Mouse (Mus musculus) heart, embryonic 14.5 days (tissue): ENCODE measurements around the gene Evc. TPM values are rescaled to one million over a fixed set of nuclear protein-coding genes. Genes with fewer than 3 reads are reported as not detected.

ENCODE experiments used
- ATAC-seq: fragments of 200-750 bp; cut with Nextera tagmentation; 2 replicates; pipeline ENCODE4 v1.8.0; 2017; ENCODE audit warnings: low read depth, moderate TSS enrichment; ENCODE audit not compliant: insufficient number of reproducible peaks, insufficient read depth, low FRiP score
- H3K27ac ChIP-seq, 2 experiments: fragments of 200-500 bp in 1 of 2; fragments of 300-500 bp in 1 of 2; sonication (generic) in 1 of 2; replicated peaks in 1 of 2; 2 replicates each; pipeline ENCODE4 v1.5.1; 2012 to 2014; ENCODE audit warnings: low read depth in 2 of 2, low read length in 2 of 2, control low read depth in 1 of 2, mild to moderate bottlenecking in 1 of 2, mixed read lengths in 1 of 2; ENCODE audit not compliant: control insufficient read depth in 1 of 2, insufficient read depth in 1 of 2
- H3K27me3 ChIP-seq: fragments of 300-500 bp; sonication (generic); 2 replicates; pipeline ENCODE4 v1.6.1; 2014; ENCODE audit warnings: mild to moderate bottlenecking, low read length, control low read depth; ENCODE audit not compliant: control insufficient read depth, insufficient read depth
- H3K36me3 ChIP-seq: fragments of 300-500 bp; sonication (generic); 2 replicates; pipeline ENCODE4 v1.6.1; 2014; ENCODE audit warnings: mild to moderate bottlenecking, control low read depth, low read length, mixed read lengths; ENCODE audit not compliant: control insufficient read depth, insufficient read depth
- H3K4me1 ChIP-seq, 2 experiments: fragments of 200-500 bp in 1 of 2; fragments of 300-500 bp in 1 of 2; sonication (generic) in 1 of 2; 2 replicates each; pipeline ENCODE4 v1.6.1; 2012 to 2014; ENCODE audit warnings: low read length in 2 of 2, control low read depth in 1 of 2, mixed read lengths in 1 of 2; ENCODE audit not compliant: control insufficient read depth in 2 of 2, insufficient read depth in 2 of 2
- H3K4me2 ChIP-seq: fragments of 300-500 bp; sonication (generic); 2 replicates; pipeline ENCODE4 v1.6.1; 2014; ENCODE audit warnings: mild to moderate bottlenecking, low read length
- H3K4me3 ChIP-seq, 2 experiments: fragments of 200-500 bp in 1 of 2; fragments of 300-500 bp in 1 of 2; sonication (generic) in 1 of 2; 2 replicates each; pipeline ENCODE4 v1.5.1; 2012 to 2014; ENCODE audit warnings: low read length in 2 of 2, mild to moderate bottlenecking in 2 of 2, control low read depth in 1 of 2, low read depth in 1 of 2, moderate library complexity in 1 of 2; ENCODE audit not compliant: control insufficient read depth in 1 of 2, insufficient read depth in 1 of 2
- H3K9ac ChIP-seq: fragments of 300-500 bp; sonication (generic); 2 replicates; pipeline ENCODE4 v1.6.1; 2014; ENCODE audit warnings: mild to moderate bottlenecking, low read length
- H3K9me3 ChIP-seq: fragments of 300-500 bp; sonication (generic); 2 replicates; pipeline ENCODE4 v1.6.1; 2016; ENCODE audit warnings: low read length, control low read depth; ENCODE audit not compliant: control insufficient read depth
- WGBS: fragments of 180-500 bp; shearing (Covaris S2); extraction: QIAGEN DNeasy Blood & Tissue Kit; methylation state at CpG from one replicate; pipeline ENCODE4 v1.1.7; 2014; 5-methylcytosine and 5-hydroxymethylcytosine counted together
- polyA plus RNA-seq: library from polyadenylated mRNA; unstranded; fragments of >200 nt; fragmentation: Nextera tagmentation; extraction: Ambion mirVana; gene quantifications from 2 replicates; pipeline ENCODE4 v1.2.1, GENCODE M21; 2014

Evc gene
- polyA plus RNA-seq, result 2.9 and 3.7 TPM in 2 replicates

DNA sequence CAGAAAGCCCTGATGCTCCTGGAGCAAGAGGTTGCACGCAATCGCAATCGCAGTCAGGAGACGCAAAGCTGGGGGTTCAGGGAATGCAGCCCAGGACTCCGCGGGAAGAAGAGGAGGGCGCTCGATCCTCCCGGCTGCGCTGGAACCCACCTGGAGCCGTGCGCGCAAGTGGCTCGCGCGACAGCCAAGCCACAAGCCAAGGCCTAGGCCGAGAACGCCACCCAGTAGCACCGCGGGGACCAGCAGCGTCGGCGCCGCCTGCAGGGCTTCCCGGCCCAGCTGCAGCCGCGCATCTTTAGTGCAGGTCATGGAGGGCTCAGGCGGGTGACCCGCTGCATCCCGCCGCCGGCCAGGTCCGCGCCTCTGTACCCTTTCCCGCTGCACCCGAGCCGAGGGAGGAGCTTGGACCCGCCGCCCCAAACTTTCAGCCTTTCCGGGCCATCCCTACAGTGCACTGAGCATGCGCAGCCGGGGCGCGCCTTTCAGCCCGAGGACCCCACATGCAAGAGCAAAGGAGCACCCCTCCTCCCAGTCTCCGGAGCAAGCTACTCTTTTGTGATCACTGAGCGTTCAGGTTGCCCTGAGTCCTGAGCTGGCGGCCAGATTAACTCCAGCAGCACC, at the start of gene Evc:
Evc (minus strand) TSS at position 410 of the 621 bp plus-strand sequence.
- Histone ChIP-seq H3K27me3 (peaks cover 9% of the 10 kb centered on the region; the same call in 1 of the 2 replicates), H3K4me2 (peak within 1 kb of the TSS; percentile 97), H3K4me1 (peaks cover 16 to 24% of the 10 kb centered on the region in 2 experiments), H3K9me3 (no peaks in the 10 kb centered on the region), H3K36me3 (no peaks in the 10 kb centered on the region), H3K27ac (no peak within 1 kb of the TSS), H3K4me3 (peak within 1 kb of the TSS; percentile 70 to 73), H3K9ac (peak within 1 kb of the TSS; percentile 75)
- under 1% methylated on average over 39 of the region's 48 CpGs for WGBS
- ATAC-seq, result no peak

DNA sequence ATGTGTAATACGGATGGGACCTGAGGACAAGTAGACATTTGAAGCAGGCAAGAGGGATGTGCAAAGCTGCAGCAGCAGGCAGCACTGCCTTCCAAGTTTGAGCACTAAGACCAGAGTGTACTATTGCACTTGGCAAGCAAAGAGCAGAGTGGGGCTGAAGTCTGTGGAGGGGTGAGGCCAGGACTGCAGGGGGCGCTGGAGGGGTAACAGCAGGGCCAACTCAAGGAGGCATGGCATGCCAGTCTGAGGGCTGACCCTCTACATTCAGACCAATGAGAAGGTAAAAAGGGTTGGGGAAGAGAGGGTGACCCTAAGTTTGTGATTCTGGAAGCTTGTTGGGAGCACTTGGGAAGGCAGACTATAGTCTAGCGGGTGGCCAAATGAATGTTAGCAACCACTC, 46.9 kb upstream of the Evc start:
- Histone ChIP-seq H3K4me2 (no peak overlapping the region), H3K36me3 (peaks cover 63% of the 10 kb centered on the region), H3K27ac (no peak overlapping the region), H3K9me3 (no peaks in the 10 kb centered on the region), H3K9ac (no peak overlapping the region), H3K4me1 (peaks cover 2 to 4% of the 10 kb centered on the region in 2 experiments; a peak in 3 of 4 replicates), H3K4me3 (no peak overlapping the region), H3K27me3 (no peaks in the 10 kb centered on the region)
- WGBS, result 80% methylated on average over 3 of the region's 3 CpGs
- no peak for ATAC-seq

DNA sequence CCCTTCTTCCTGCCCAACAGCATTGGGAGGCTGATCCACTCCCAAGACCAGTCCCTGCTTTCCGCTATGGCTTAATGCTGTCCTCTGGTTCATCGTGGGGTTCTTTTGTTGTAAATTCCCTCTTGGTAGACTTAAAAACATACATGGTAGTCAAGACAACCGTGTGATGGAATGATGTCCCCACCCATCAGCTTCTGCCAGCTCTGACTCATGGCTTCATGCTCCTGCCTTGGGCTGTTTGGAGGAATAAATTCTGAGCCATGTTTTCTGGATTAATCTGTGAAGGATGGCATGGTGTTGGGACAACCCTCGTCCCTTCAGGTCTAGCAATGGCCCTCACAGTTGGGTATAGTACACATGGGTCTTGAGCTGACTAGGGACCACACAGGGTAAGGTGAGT, 43.9 kb upstream of the Evc start:
- Histone ChIP-seq H3K27me3 (no peaks in the 10 kb centered on the region), H3K36me3 (peaks cover 53% of the 10 kb centered on the region), H3K27ac (no peak overlapping the region), H3K9ac (no peak overlapping the region), H3K9me3 (no peaks in the 10 kb centered on the region), H3K4me3 (no peak overlapping the region), H3K4me1 (peaks cover 4 to 9% of the 10 kb centered on the region in 2 experiments; a peak in 3 of 4 replicates), H3K4me2 (no peak overlapping the region)
- no peak for ATAC-seq
- WGBS, result 85% methylated on average over 4 of the region's 4 CpGs

DNA sequence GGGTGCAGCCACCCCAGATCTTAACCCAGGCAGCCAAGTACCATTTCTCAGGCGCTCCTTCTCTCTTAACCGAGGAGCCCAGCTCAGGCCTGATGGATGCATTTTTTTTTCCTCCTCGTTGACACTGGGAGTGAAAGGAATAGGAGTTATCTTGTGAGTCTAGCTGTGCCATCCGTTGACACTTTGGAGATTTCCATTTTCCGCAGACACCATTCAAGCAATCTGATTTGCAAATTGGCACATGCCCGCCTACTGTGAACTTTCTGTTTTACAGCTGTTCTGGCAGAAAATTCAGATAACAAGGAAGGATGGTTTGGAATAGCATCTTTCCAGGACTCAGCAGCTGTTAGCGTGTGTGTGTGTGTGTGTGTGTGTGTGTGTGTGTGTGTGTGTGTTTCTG, 40.7 kb upstream of the Evc start:
- ATAC-seq, result no peak
- Histone ChIP-seq H3K9me3 (0 out of 2 replicates have a peak, but pooled peaks cover 2% of the 10 kb centered on the region), H3K27ac (no peak overlapping the region), H3K27me3 (no peaks in the 10 kb centered on the region), H3K4me1 (0 out of 4 replicates have a peak, but pooled peaks cover 2 to 5% of the 10 kb centered on the region in 2 experiments), H3K4me3 (no peak overlapping the region), H3K9ac (no peak overlapping the region), H3K36me3 (peaks cover 60% of the 10 kb centered on the region), H3K4me2 (no peak overlapping the region)
- 75% methylated on average over 7 of the region's 7 CpGs for WGBS

DNA sequence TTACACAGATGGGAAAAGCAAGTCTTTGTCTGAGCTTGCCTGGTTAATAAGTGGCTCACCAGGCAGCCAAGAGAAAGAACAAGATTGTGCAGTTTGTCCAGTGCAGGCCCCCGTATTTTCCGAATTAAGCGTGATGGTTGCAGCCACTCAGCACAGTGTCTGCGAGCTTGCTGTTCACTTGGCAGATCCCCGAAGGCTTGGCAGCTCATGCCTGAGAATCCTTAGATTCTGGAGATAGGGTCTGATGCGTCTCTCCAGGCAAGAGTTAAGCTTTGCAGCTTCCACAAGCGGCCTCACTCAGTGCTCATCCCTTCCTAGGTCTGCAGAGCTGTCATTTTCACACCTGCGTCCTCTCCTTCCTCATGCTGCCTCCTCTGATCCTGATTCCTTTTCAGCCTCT, 32.1 kb upstream of the Evc start:
- Histone ChIP-seq H3K27me3 (no peaks in the 10 kb centered on the region), H3K9ac (no peak overlapping the region), H3K4me2 (no peak overlapping the region), H3K27ac (no peak overlapping the region), H3K9me3 (no peaks in the 10 kb centered on the region), H3K36me3 (peaks cover 23% of the 10 kb centered on the region), H3K4me3 (no peak overlapping the region), H3K4me1 (peaks cover 9 to 10% of the 10 kb centered on the region in 2 experiments)
- 82% methylated on average over 8 of the region's 8 CpGs for WGBS
- no peak for ATAC-seq

DNA sequence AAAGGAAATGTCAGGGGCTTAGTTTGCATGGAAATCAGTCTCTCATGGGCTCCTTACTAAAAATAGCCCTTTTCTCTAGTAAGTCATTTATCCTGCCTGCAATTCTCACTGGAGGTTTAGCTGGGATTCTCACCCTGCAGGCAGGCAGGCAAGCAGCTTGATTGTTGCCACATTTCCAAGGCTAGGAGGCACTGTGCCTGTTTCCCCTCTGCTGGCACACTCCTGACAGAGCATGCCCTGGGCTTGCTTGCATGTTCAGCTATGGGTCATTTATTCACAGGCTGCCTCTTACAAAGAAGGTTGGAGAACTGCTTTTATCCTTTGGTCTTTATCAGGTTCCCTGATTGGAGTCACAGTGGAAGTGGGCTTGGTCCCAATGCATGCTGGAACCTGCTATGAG, 29.1 kb upstream of the Evc start:
- Histone ChIP-seq H3K9ac (peak overlapping the region; percentile 44), H3K27ac (peak overlapping the region; percentile 33 to 35; a peak in 2 of 4 replicates)

DNA sequence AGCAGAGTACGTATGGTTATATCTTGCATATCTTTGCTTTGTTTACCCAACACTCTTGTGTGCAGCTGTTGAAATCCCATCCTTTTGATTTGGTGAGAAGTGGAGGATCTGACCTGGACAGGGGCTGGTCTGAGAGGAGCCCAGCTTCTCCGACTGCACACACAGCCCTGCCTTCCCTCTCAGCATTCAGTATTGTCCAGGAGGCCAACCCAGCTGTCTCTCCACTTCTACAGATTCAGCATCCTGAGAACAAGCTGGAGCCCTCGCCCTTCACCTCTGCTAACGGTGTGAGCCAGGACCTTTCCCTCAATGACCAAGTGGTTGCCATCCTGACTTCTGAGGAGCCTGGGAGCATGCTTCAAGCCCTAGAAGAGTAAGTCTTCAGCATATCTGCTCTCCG, 26.6 kb upstream of the Evc start:
- Histone ChIP-seq H3K4me1 (peaks cover 10 to 15% of the 10 kb centered on the region in 2 experiments), H3K9me3 (no peaks in the 10 kb centered on the region), H3K9ac (no peak overlapping the region), H3K27me3 (no peaks in the 10 kb centered on the region), H3K36me3 (0 out of 2 replicates have a peak, but pooled peaks cover 4% of the 10 kb centered on the region), H3K4me2 (no peak overlapping the region), H3K27ac (no peak overlapping the region), H3K4me3 (no peak overlapping the region)
- no peak for ATAC-seq
- 75% methylated on average over 5 of the region's 5 CpGs for WGBS

More for the DNA sequence above, 29.1 kb upstream of the Evc start:
- ATAC-seq, result no peak
- Histone ChIP-seq H3K27me3 (no peaks in the 10 kb centered on the region), H3K9me3 (no peaks in the 10 kb centered on the region), H3K4me1 (peaks cover 10 to 15% of the 10 kb centered on the region in 2 experiments), H3K4me2 (no peak overlapping the region), H3K36me3 (peaks cover 4% of the 10 kb centered on the region; the same call in 1 of the 2 replicates), H3K4me3 (no peak overlapping the region)
